Mouse (Mus musculus): Measurements from ENCODE around the gene Mrgprf. TPM values are rescaled to one million over a fixed set of nuclear protein-coding genes. Genes with fewer than 3 reads are reported as not detected.

Gene Mrgprf
- total RNA-seq, 2 experiments from 2014 or later, result 1.8 to 2.5 TPM

DNA sequence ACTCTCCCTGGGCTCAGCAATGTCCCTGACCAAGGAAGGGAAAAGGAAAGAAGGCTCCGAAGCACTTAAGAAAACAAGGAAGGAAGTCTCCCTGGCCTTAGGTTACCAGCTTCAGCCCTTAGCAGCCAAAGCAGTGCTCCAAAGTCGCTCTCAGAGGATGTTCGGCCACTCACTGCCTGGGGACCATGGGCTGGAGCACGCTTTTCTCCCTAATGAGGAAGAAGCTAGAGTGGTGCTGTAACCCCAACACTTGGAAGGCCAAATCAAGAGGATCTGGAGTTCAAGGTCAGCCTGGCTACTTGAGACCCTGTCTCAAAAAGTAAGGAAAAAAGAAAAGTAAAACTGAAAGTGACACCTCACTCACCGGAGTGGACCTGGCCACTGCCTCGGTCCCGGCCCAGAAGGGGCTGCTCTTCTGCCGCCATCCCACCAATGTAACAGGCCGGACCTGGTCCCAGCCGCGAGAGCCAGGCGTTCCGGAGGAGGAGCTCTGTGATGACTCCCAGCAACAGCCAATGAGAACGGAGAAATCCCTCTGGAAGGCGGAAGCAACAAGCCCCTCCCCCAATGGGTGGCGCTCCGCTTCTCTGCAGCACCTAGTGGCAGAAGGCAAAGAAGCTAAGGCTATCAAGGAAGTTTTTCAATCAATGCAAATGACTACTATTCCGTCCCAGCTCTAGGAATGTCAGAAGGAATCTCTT, 17.0 kb upstream of the Mrgprf start, which contains the start of gene Tpcn2:
TSS of gene Tpcn2 (minus strand) at position 525 of the 701 bp plus-strand sequence.
- TF ChIP-seq CTCF (IDR thresholded peaks at IDR 0.05), result peak; percentile 66
- intact Hi-C loops (cut with DNase I), result no loop called here
- H3K27ac ChIP-seq, result peak within 1 kb of the TSS; percentile 63

DNA sequence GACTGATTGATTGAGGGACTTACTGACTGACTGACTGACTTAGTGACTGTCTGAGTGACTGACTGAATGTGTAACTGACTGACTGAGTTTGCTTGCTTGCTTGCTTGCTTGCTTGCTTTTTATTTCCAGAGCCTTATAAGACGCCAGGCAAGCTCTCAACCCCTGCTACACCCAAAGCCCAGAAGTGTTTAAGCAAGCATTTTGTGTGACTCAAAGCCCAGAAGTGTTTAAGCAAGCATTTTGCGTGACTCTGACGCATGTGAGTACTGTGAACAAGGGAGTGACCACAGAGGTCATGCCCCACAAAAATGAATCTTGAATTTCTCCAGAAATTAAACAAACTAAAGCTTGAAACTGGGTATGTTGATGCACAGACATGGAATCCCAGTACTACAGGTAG, 16.3 kb upstream of the Mrgprf start:
- no peak for DNase-seq (ENCODE audit: extremely low spot score in 1 of 2, low spot score in 2 of 2)
- intact Hi-C loops (cut with DNase I), result no loop called here
- H3K4me3 ChIP-seq, result no peak overlapping the region
- TF ChIP-seq CTCF (IDR thresholded peaks at IDR 0.05), result no peak
- no peak overlapping the region for H3K27ac ChIP-seq

More for the DNA sequence above, 17.0 kb upstream of the Mrgprf start, which contains the start of gene Tpcn2:
- peak; percentile 85 to 89 for DNase-seq (ENCODE audit: extremely low spot score in 1 of 2, low spot score in 2 of 2)
- H3K4me3 ChIP-seq, result peak within 1 kb of the TSS; percentile 59

GRCm38 (mm10) chr7:145285476-145285875, 15.2 kb upstream of the Mrgprf start:
- intact Hi-C loops (cut with DNase I), result no loop called here
- no peak for DNase-seq (ENCODE audit: extremely low spot score in 1 of 2, low spot score in 2 of 2)
- Histone ChIP-seq H3K4me3 (no peak overlapping the region), H3K27ac (no peak overlapping the region)
- TF ChIP-seq CTCF (IDR thresholded peaks at IDR 0.05), result no peak

DNA sequence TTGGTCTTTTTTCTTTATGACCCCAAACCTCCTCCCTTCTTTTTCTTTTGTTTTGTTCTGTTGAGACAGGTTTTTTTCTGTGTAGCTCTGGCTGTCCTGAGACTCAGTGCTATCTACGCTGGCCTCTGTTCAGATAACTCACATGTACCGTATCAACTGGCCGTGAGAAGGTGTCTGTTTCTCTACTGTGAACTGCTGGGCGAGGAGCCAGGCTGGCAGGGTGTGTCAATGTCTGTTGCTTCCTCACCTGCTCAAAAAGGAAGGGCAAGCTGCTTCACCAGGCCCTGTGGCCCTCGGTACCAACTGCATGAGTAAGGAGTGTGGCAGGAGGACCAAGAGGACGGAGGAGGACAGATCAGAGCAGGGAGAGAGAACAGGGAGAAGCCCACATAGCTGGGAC, 13.2 kb upstream of the Mrgprf start:
- DNase-seq (ENCODE audit: extremely low spot score in 1 of 2, low spot score in 2 of 2), result no peak
- no peak for TF ChIP-seq CTCF (IDR thresholded peaks at IDR 0.05)
- Histone ChIP-seq H3K4me3 (no peak overlapping the region), H3K27ac (no peak overlapping the region)
- intact Hi-C loops (cut with DNase I), result no loop called here

DNA sequence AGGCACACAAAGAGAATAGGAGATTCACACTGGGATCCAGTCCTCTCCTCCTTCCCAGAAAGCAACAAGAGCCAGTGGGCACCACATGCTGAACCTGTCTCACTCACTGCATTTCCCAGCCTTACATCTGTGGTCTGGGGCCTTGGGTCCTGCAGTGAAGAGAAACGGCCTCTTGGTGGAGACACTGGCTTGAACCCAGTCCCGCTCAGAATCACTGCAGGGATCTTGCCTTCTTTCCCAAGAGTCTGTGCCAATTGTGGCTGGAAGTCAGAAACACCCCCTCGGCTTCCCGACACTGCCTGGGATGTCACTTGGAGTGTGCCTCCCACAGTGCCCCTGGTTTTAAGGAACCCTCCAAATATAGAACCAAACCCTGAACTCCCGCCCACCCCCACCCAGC, 11.3 kb upstream of the Mrgprf start:
- no peak overlapping the region for H3K27ac ChIP-seq
- DNase-seq (ENCODE audit: extremely low spot score in 1 of 2, low spot score in 2 of 2), result peak in 1 of 2 experiments; percentile 32
- TF ChIP-seq CTCF (IDR thresholded peaks at IDR 0.05), result peak; percentile 52
- intact Hi-C loops (cut with DNase I), result no loop called here
- H3K4me3 ChIP-seq, result no peak overlapping the region

- no peak for TF ChIP-seq CTCF (IDR thresholded peaks at IDR 0.05)
- no peak overlapping the region for H3K4me3 ChIP-seq
- intact Hi-C loops (cut with DNase I), result no loop called here
- H3K27ac ChIP-seq, result no peak overlapping the region
- DNase-seq (ENCODE audit: extremely low spot score in 1 of 2, low spot score in 2 of 2), result no peak
Measured at GRCm38 (mm10) chr7:145291847-145292246, 8.8 kb upstream of the Mrgprf start.

GRCm38 (mm10) chr7:145292726-145293125, 7.9 kb upstream of the Mrgprf start:
- no peak for DNase-seq (ENCODE audit: extremely low spot score in 1 of 2, low spot score in 2 of 2)
- Histone ChIP-seq H3K27ac (no peak overlapping the region), H3K4me3 (no peak overlapping the region)
- no peak for TF ChIP-seq CTCF (IDR thresholded peaks at IDR 0.05)
- intact Hi-C loops (cut with DNase I), result no loop called here

DNA sequence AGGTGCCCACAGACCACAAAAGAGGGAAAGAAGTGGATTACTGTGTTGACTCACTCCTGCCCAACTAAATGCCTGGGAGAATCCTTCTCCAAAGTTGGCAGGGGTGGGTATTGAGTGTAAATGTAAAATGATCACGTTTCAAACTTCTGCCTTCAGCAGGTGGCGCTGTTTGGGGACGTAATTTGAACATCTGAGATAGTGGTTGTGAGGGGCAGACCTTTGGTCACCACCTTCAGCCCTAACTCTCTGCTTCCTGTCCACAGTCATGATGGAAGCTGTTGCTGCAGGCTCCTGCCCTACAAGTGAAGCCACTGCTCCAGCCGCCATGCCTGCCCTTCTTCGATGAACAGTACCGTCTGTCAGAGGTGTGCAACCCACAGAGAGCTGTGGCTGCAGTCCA, 6.8 kb upstream of the Mrgprf start:
- H3K27ac ChIP-seq, result no peak overlapping the region
- intact Hi-C loops (cut with DNase I), result no loop called here
- DNase-seq (ENCODE audit: extremely low spot score in 1 of 2, low spot score in 2 of 2), result no peak
- no peak overlapping the region for H3K4me3 ChIP-seq
- peak; percentile 46 for TF ChIP-seq CTCF (IDR thresholded peaks at IDR 0.05)

GRCm38 (mm10) chr7:145298666-145299490, 1.8 kb upstream of the Mrgprf start:
- DNase-seq (ENCODE audit: extremely low spot score in 1 of 2, low spot score in 2 of 2), result no peak
- TF ChIP-seq CTCF (IDR thresholded peaks at IDR 0.05), result no peak; the same call in 1 of the 2 replicates
- Histone ChIP-seq H3K4me3 (no peak overlapping the region), H3K27ac (no peak overlapping the region)
- intact Hi-C loops (cut with DNase I), result no loop called here

DNA sequence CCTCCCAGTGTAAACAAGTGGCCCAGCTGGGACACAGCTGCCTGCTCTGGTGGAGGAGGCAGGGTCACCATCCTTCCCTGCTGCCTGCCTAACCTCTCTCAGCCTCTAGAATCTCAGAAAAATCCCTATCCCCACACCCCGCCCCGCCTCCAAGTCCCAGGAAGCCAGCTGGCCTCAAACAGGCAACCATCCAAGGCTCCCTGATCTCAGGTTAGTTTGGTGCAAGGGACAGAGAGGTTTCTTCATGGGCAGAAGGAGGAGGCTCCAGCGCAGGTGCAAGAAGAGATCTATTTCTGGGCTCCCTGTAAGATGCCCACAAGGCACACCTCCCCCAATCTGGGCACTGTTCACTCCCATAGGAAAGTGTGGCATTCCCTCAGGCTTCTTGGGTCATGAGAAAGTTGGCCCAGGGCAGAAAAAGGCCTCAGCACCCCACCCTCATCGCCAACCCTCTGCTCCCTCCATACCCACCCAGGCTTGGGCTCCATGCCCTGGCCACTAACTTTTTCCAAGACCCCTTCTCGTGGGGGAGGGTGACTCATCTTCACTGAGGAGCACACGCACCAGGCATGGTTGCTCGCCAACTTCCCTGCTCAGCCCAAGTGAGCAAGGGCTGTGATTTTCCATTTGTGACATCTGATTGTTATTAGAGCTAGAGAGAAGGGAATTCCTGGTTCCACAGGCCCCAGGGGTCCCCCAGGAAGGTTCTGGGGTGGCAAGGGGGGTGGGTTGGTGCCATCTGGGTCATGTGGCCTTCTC, 887 bp upstream of the Mrgprf start:
- intact Hi-C loops (cut with DNase I), result no loop called here
- peak in 1 of 2 experiments; percentile 29 for DNase-seq (ENCODE audit: extremely low spot score in 1 of 2, low spot score in 2 of 2)
- H3K4me3 ChIP-seq, result no peak overlapping the region
- H3K27ac ChIP-seq, result peak overlapping the region; percentile 45
- TF ChIP-seq CTCF (IDR thresholded peaks at IDR 0.05), result no peak

DNA sequence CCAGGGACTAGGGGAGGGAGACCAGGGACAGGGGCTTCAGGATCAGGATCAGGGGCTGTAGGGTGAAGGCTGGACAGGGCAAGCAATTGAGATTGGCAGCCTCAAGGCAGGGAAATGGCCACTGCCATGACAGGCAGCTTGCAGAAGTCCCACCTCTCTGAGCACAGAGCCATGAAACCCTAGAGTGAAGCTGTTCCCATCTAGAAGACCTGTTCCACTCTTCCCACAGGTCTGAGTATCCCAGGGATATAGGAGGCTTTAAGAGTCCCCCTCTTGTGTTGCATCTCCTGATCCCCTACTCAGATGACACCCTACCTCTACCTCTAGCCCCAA, 346 bp downstream of the Mrgprf start:
- peak overlapping the region; percentile 24; the same call in 1 of the 2 replicates for H3K27ac ChIP-seq
- intact Hi-C loops (cut with DNase I), result no loop called here
- no peak for TF ChIP-seq CTCF (IDR thresholded peaks at IDR 0.05)

More for the DNA sequence above, 346 bp downstream of the Mrgprf start:
- no peak for DNase-seq (ENCODE audit: extremely low spot score in 1 of 2, low spot score in 2 of 2)
- H3K4me3 ChIP-seq, result no peak overlapping the region
